Mouse (Mus musculus) myocyte (in vitro differentiated cells): ENCODE data around the gene Vgll4.

Experiments
- E2F4 ChIP-seq: IDR thresholded peaks from one replicate; pipeline ENCODE4 v1.6.1; 2011; ENCODE audit warnings: mild to moderate bottlenecking, control low read depth, moderate library complexity; ENCODE audit not compliant: insufficient read depth
- MAX ChIP-seq: IDR thresholded peaks from one replicate; pipeline ENCODE4 v1.6.1; 2011; ENCODE audit warnings: low read depth, mild to moderate bottlenecking, control low read depth
- MYOG ChIP-seq, 3 experiments: IDR thresholded peaks; one replicate each; pipeline ENCODE4 v1.6.1; 2011; ENCODE audit warnings: control low read depth in 2 of 3, low read depth in 2 of 3, mild to moderate bottlenecking in 2 of 3; ENCODE audit not compliant: insufficient read length in 2 of 3, control insufficient read depth in 1 of 3, insufficient read depth in 1 of 3
- POLR2A ChIP-seq: IDR thresholded peaks from one replicate; pipeline ENCODE4 v1.6.1; 2011; ENCODE audit warnings: low read depth, mild to moderate bottlenecking, control low read depth, moderate library complexity; ENCODE audit not compliant: insufficient read length
- POLR2AphosphoS2 ChIP-seq: IDR thresholded peaks from one replicate; pipeline ENCODE4 v1.6.1; 2011; ENCODE audit warnings: low read depth, control low read depth; ENCODE audit not compliant: insufficient read length
- REST ChIP-seq: IDR thresholded peaks from one replicate; pipeline ENCODE4 v1.6.1; 2011; ENCODE audit warnings: mild to moderate bottlenecking, control low read depth, moderate library complexity; ENCODE audit not compliant: insufficient read depth, insufficient read length
- TCF12 ChIP-seq: IDR thresholded peaks from one replicate; pipeline ENCODE4 v1.6.1; 2011; ENCODE audit warnings: mild to moderate bottlenecking, control low read depth; ENCODE audit not compliant: poor library complexity, insufficient read depth, severe bottlenecking
- USF1 ChIP-seq: IDR thresholded peaks from one replicate; pipeline ENCODE4 v1.6.1; 2011; ENCODE audit warnings: low read depth, mild to moderate bottlenecking, control low read depth, moderate library complexity

DNA sequence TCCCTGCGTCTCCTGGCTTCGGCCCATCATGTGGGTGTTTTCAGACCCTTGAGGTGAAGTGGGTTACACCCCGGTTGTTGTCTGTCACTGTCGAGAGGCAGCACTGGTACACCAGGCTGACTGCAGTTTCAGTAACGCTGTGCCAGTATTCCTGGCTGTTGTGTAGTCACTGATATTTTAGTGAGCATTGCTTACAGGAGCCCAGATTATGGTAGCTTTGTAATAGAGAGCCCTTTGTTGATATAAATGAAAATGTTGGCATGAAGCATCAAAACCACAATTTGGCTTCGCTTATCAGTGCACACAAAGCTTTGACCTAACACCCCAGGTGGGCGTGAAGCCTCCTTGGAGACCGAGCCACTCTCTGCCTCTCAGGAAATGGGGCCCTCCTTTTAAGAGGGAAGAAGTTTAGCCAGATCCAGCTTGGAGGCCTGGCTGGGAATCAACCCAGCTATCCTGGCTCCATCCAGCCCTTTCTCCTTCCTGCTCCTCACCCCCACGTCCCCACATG is 149.8 kb downstream of the Vgll4 start:
- TF ChIP-seq POLR2A: no peak
- no peak for TF ChIP-seq MAX
- no peak for TF ChIP-seq E2F4
- TF ChIP-seq MYOG (IDR thresholded peaks at IDR 0.05; ENCODE audit: control insufficient read depth in 1 of 3, insufficient read depth in 1 of 3, insufficient read length in 2 of 3, low read depth in 2 of 3): no peak
- TF ChIP-seq USF1: no peak
- no peak for TF ChIP-seq TCF12
- TF ChIP-seq REST: no peak
- TF ChIP-seq POLR2AphosphoS2: no peak
